Mouse (Mus musculus) forebrain, embryonic 10.5 days (tissue): ENCODE results near the gene Gata3. TPM values are rescaled to one million over a fixed set of nuclear protein-coding genes. Genes with fewer than 3 reads are reported as not detected.
A peak's percentile ranks its signal among the peaks of the same experiment; 100 is the strongest.

Experiments
- DNase-seq: peaks from one replicate; pipeline ENCODE4 v3.0.0-alpha.2; 2017; ENCODE audit warnings: low spot score; ENCODE audit errors: extremely low spot score
- H3K27ac ChIP-seq: fragments of 300-500 bp; sonication (generic); 2 replicates; pipeline ENCODE4 v1.5.1; 2016; ENCODE audit warnings: mild to moderate bottlenecking
- H3K27me3 ChIP-seq: fragments of 300-500 bp; sonication (generic); 2 replicates; pipeline ENCODE4 v1.6.1; 2016; ENCODE audit warnings: mild to moderate bottlenecking; ENCODE audit not compliant: poor library complexity, severe bottlenecking
- H3K36me3 ChIP-seq: fragments of 300-500 bp; sonication (generic); replicated peaks from 2 replicates; pipeline ENCODE4 v1.6.1; 2016; ENCODE audit warnings: mild to moderate bottlenecking, moderate library complexity
- H3K4me1 ChIP-seq: fragments of 300-500 bp; sonication (generic); 2 replicates; pipeline ENCODE4 v1.6.1; 2016
- H3K4me3 ChIP-seq: fragments of 300-500 bp; sonication (generic); 2 replicates; pipeline ENCODE4 v1.5.1; 2016; ENCODE audit warnings: mild to moderate bottlenecking, moderate library complexity
- H3K9me3 ChIP-seq: fragments of 300-500 bp; sonication (generic); 2 replicates; pipeline ENCODE4 v1.6.1; 2016; ENCODE audit warnings: mild to moderate bottlenecking, moderate library complexity
- WGBS: fragments of 180-500 bp; shearing (Covaris S2); methylation state at CpG from one replicate; pipeline ENCODE4 v1.1.7; 2016; 5-methylcytosine and 5-hydroxymethylcytosine counted together
- polyA plus RNA-seq: library from polyadenylated mRNA; unstranded; fragments of >200 nt; fragmentation: Nextera tagmentation; extraction: Ambion mirVana; gene quantifications from 2 replicates; pipeline ENCODE4 v1.2.1, GENCODE M21; 2016

The Gata3 gene
- 4.2 and 7.3 TPM in 2 replicates for polyA plus RNA-seq

- Histone ChIP-seq H3K36me3 (no peaks in the 10 kb centered on the region), H3K9me3 (no peaks in the 10 kb centered on the region), H3K27ac (no peak within 1 kb of the TSS), H3K4me3 (peak within 1 kb of the TSS; percentile 32), H3K4me1 (peaks cover 29% of the 10 kb centered on the region), H3K27me3 (peaks cover 98% of the 10 kb centered on the region)
- under 1% methylated on average over 23 of the region's 23 CpGs for WGBS
- DNase-seq = peak; percentile 29
Observed at GRCm38 (mm10) chr2:9889651-9890183, at the start of gene Gata3. Gene Gata3, minus strand, starts transcription at chr2:9890034.

- WGBS = 91% methylated on average over 4 of the region's 4 CpGs
- Histone ChIP-seq H3K4me1 (peaks cover 11% of the 10 kb centered on the region), H3K27ac (no peak overlapping the region), H3K27me3 (no peaks in the 10 kb centered on the region), H3K4me3 (no peak overlapping the region), H3K9me3 (no peaks in the 10 kb centered on the region), H3K36me3 (peaks cover 13% of the 10 kb centered on the region)
- DNase-seq = no peak
Observed at GRCm38 (mm10) chr2:9939250-9939649, 49.4 kb upstream of the Gata3 start.

GRCm38 (mm10) chr2:9935965-9936364, 46.1 kb upstream of the Gata3 start:
- DNase-seq = no peak
- WGBS = 20% methylated on average over 1 of the region's 1 CpGs
- no peaks in the 10 kb centered on the region for H3K27me3 ChIP-seq

GRCm38 (mm10) chr2:9926905-9927283, 37.1 kb upstream of the Gata3 start:
- Histone ChIP-seq H3K4me3 (no peak overlapping the region), H3K4me1 (peaks cover 15% of the 10 kb centered on the region), H3K27me3 (peaks cover 35% of the 10 kb centered on the region), H3K27ac (no peak overlapping the region), H3K9me3 (no peaks in the 10 kb centered on the region), H3K36me3 (peaks cover 16% of the 10 kb centered on the region)
- 74% methylated on average over 4 of the region's 4 CpGs for WGBS
- no peak for DNase-seq

More at GRCm38 (mm10) chr2:9935965-9936364, 46.1 kb upstream of the Gata3 start:
- Histone ChIP-seq H3K36me3 (peaks cover 13% of the 10 kb centered on the region), H3K4me3 (no peak overlapping the region), H3K9me3 (no peaks in the 10 kb centered on the region), H3K27ac (no peak overlapping the region), H3K4me1 (peaks cover 11% of the 10 kb centered on the region)

- peaks cover 16% of the 10 kb centered on the region for H3K36me3 ChIP-seq
- DNase-seq = peak; percentile 21
- no peak overlapping the region for H3K27ac ChIP-seq
- no peak overlapping the region for H3K4me3 ChIP-seq
- peaks cover 15% of the 10 kb centered on the region for H3K4me1 ChIP-seq
- no peaks in the 10 kb centered on the region for H3K9me3 ChIP-seq
- 44% methylated on average over 7 of the region's 7 CpGs for WGBS
- H3K27me3 ChIP-seq = peaks cover 35% of the 10 kb centered on the region
Observed at GRCm38 (mm10) chr2:9926194-9926904, 36.5 kb upstream of the Gata3 start.

- H3K27me3 ChIP-seq = no peaks in the 10 kb centered on the region; the same call in none of the 2 replicates
- 94% methylated on average over 17 of the region's 17 CpGs for WGBS
- H3K36me3 ChIP-seq = peaks cover 37% of the 10 kb centered on the region
Observed at GRCm38 (mm10) chr2:9918691-9919471, 29.0 kb upstream of the Gata3 start.

GRCm38 (mm10) chr2:9917602-9918001, 27.8 kb upstream of the Gata3 start:
- no peaks in the 10 kb centered on the region for H3K4me1 ChIP-seq
- no peaks in the 10 kb centered on the region for H3K9me3 ChIP-seq
- 93% methylated on average over 9 of the region's 9 CpGs for WGBS
- no peak for DNase-seq
- H3K27ac ChIP-seq = no peak overlapping the region
- peaks cover 30% of the 10 kb centered on the region for H3K36me3 ChIP-seq
- H3K4me3 ChIP-seq = no peak overlapping the region
- H3K27me3 ChIP-seq = no peaks in the 10 kb centered on the region; the same call in 1 of the 2 replicates

More at GRCm38 (mm10) chr2:9918691-9919471, 29.0 kb upstream of the Gata3 start:
- no peaks in the 10 kb centered on the region for H3K9me3 ChIP-seq
- no peak for DNase-seq
- no peaks in the 10 kb centered on the region for H3K4me1 ChIP-seq
- H3K4me3 ChIP-seq = no peak overlapping the region
- H3K27ac ChIP-seq = no peak overlapping the region

GRCm38 (mm10) chr2:9905995-9906394, 16.2 kb upstream of the Gata3 start:
- Histone ChIP-seq H3K4me1 (peaks cover 7% of the 10 kb centered on the region), H3K4me3 (peak overlapping the region; percentile 31), H3K27ac (no peak overlapping the region), H3K9me3 (no peaks in the 10 kb centered on the region), H3K27me3 (peaks cover 48% of the 10 kb centered on the region), H3K36me3 (no peaks in the 10 kb centered on the region)
- 8% methylated on average over 11 of the region's 11 CpGs for WGBS
- DNase-seq = peak; percentile 15

- H3K9me3 ChIP-seq = no peaks in the 10 kb centered on the region
- no peaks in the 10 kb centered on the region for H3K36me3 ChIP-seq
- H3K4me3 ChIP-seq = no peak overlapping the region
- peaks cover 8% of the 10 kb centered on the region for H3K4me1 ChIP-seq
- WGBS = 76% methylated on average over 14 of the region's 14 CpGs
- no peak for DNase-seq
- H3K27me3 ChIP-seq = peaks cover 68% of the 10 kb centered on the region
- no peak overlapping the region for H3K27ac ChIP-seq
Observed at GRCm38 (mm10) chr2:9903854-9904560, 14.2 kb upstream of the Gata3 start.

- Histone ChIP-seq H3K27ac (no peak overlapping the region), H3K36me3 (no peaks in the 10 kb centered on the region), H3K27me3 (peaks cover 97% of the 10 kb centered on the region), H3K4me1 (peaks cover 48% of the 10 kb centered on the region), H3K4me3 (no peak overlapping the region), H3K9me3 (no peaks in the 10 kb centered on the region)
- WGBS = 3% methylated on average over 8 of the region's 8 CpGs
- DNase-seq = peak; percentile 46
Observed at GRCm38 (mm10) chr2:9897846-9898245, 8.0 kb upstream of the Gata3 start.

GRCm38 (mm10) chr2:9896097-9896770, 6.4 kb upstream of the Gata3 start:
- Histone ChIP-seq H3K36me3 (no peaks in the 10 kb centered on the region), H3K27ac (no peak overlapping the region), H3K27me3 (peaks cover 98% of the 10 kb centered on the region), H3K9me3 (no peaks in the 10 kb centered on the region), H3K4me3 (peak overlapping the region; percentile 12), H3K4me1 (peaks cover 48% of the 10 kb centered on the region)
- peak; percentile 29 for DNase-seq
- WGBS = under 1% methylated on average over 22 of the region's 22 CpGs
